Mouse (Mus musculus): ENCODE measurements around the gene Tlr6. TPM values are rescaled to one million over a fixed set of nuclear protein-coding genes. Genes with fewer than 3 reads are reported as not detected.

The Tlr6 gene
- polyA plus RNA-seq, 1 experiment = 22.6 TPM

DNA sequence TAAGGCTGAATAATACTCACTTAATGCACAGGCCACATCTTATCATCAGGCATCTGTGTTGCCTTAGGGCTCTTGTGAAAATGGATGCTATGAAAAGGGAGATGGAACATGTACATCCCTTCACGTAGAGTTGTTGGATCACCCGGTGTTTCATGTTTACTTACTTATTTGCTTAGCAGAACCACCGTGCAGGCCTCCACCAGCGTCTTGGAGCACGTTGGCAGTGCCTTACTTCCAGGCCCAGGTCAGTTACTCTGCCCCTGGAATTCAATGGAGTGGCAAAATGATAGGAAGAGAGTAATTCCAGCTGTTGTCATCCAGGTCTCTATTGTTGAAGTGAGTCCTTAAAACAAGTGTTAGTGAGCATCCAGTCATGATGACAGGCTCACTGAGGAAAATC, 52.0 kb downstream of the Tlr6 start:
- H3K4me3 ChIP-seq (ENCODE audit: insufficient read depth, low read length) = no peak overlapping the region
- no peak for TF ChIP-seq CTCF (IDR thresholded peaks at IDR 0.05; ENCODE audit: low read depth, low read length)
- TF ChIP-seq POLR2A (IDR thresholded peaks at IDR 0.05; ENCODE audit: borderline replicate concordance, low read depth, low read length) = no peak
- no peak overlapping the region for H3K27ac ChIP-seq (ENCODE audit: insufficient read depth, low read depth, low read length)
- H3K4me1 ChIP-seq (ENCODE audit: control insufficient read depth, insufficient read depth, low read length) = no peaks in the 10 kb centered on the region

GRCm38 (mm10) chr5:64905516-64906271, 54.2 kb downstream of the Tlr6 start:
- Histone ChIP-seq H3K4me1 (ENCODE audit: control insufficient read depth, insufficient read depth, low read length) (no peaks in the 10 kb centered on the region), H3K4me3 (ENCODE audit: insufficient read depth, low read length) (no peak overlapping the region), H3K27ac (ENCODE audit: insufficient read depth, low read depth, low read length) (no peak overlapping the region)
- TF ChIP-seq CTCF (IDR thresholded peaks at IDR 0.05; ENCODE audit: low read depth, low read length) = no peak
- TF ChIP-seq POLR2A (IDR thresholded peaks at IDR 0.05; ENCODE audit: borderline replicate concordance, low read depth, low read length) = no peak

Other genes starting within 250 kb of the Tlr6 start
- 52.7 and 61.6 TPM in 2 replicates for gene Klf3, start 156.7 kb downstream of the Tlr6 start, polyA plus RNA-seq (2012; ENCODE audit: insufficient read depth, insufficient read length, missing spikeins)
- 73.1 and 78.0 TPM in 2 replicates for gene Tlr1, start 26.5 kb downstream of the Tlr6 start, polyA plus RNA-seq (2012; ENCODE audit: insufficient read depth, insufficient read length, missing spikeins)
- 12.8 and 13.7 TPM in 2 replicates for gene Fam114a1, start 10.0 kb upstream of the Tlr6 start, polyA plus RNA-seq (2012; ENCODE audit: insufficient read depth, insufficient read length, missing spikeins)
- 6.1 and 6.3 TPM in 2 replicates for gene Tmem156, start 132.0 kb upstream of the Tlr6 start, polyA plus RNA-seq (2012; ENCODE audit: insufficient read depth, insufficient read length, missing spikeins)
- 58.8 and 59.0 TPM in 2 replicates for gene Klhl5, start 147.4 kb upstream of the Tlr6 start, polyA plus RNA-seq (2012; ENCODE audit: insufficient read depth, insufficient read length, missing spikeins)
- gene Wdr19, start 239.6 kb upstream of the Tlr6 start, polyA plus RNA-seq (2012; ENCODE audit: insufficient read depth, insufficient read length, missing spikeins) = 11.8 and 12.0 TPM in 2 replicates